Mouse (Mus musculus) heart, embryonic 15.5 days (tissue): Measurements from ENCODE around the gene Tfip11. TPM values are rescaled to one million over a fixed set of nuclear protein-coding genes. Genes with fewer than 3 reads are reported as not detected.

ENCODE experiments used
- ATAC-seq: fragments of 200-750 bp; cut with Nextera tagmentation; replicated peaks from 2 replicates; pipeline ENCODE4 v1.8.0; 2017; ENCODE audit warnings: low read depth, moderate TSS enrichment; ENCODE audit not compliant: insufficient number of reproducible peaks, insufficient read depth, low FRiP score
- H3K27ac ChIP-seq: fragments of 300-500 bp; sonication (generic); 2 replicates; pipeline ENCODE4 v1.5.1; 2015; ENCODE audit warnings: mild to moderate bottlenecking, inconsistent platforms
- H3K27me3 ChIP-seq: fragments of 300-500 bp; sonication (generic); 2 replicates; pipeline ENCODE4 v1.6.1; 2015; ENCODE audit warnings: inconsistent platforms
- H3K36me3 ChIP-seq: fragments of 300-500 bp; sonication (generic); 2 replicates; pipeline ENCODE4 v1.6.1; 2015; ENCODE audit warnings: mild to moderate bottlenecking, inconsistent platforms
- H3K4me1 ChIP-seq: fragments of 300-500 bp; sonication (generic); replicated peaks from 2 replicates; pipeline ENCODE4 v1.6.1; 2015; ENCODE audit warnings: inconsistent platforms
- H3K4me2 ChIP-seq: fragments of 300-500 bp; sonication (generic); 2 replicates; pipeline ENCODE4 v1.6.1; 2015; ENCODE audit warnings: inconsistent platforms, mild to moderate bottlenecking, moderate library complexity
- H3K4me3 ChIP-seq: fragments of 300-500 bp; sonication (generic); 2 replicates; pipeline ENCODE4 v1.5.1; 2015; ENCODE audit warnings: mild to moderate bottlenecking, inconsistent platforms
- H3K9ac ChIP-seq: fragments of 300-500 bp; sonication (generic); 2 replicates; pipeline ENCODE4 v1.6.1; 2015; ENCODE audit warnings: mild to moderate bottlenecking, inconsistent platforms
- H3K9me3 ChIP-seq: fragments of 300-500 bp; sonication (generic); replicated peaks from 2 replicates; pipeline ENCODE4 v1.6.1; 2016; ENCODE audit warnings: inconsistent platforms
- WGBS: fragments of 180-500 bp; shearing (Covaris S2); methylation state at CpG from one replicate; pipeline ENCODE4 v1.1.7; 2015; ENCODE audit warnings: mixed read lengths; 5-methylcytosine and 5-hydroxymethylcytosine counted together
- polyA plus RNA-seq: library from polyadenylated mRNA; unstranded; fragments of >200 nt; fragmentation: Nextera tagmentation; extraction: Ambion mirVana; gene quantifications from 2 replicates; pipeline ENCODE4 v1.2.1, GENCODE M21; 2015

The Tfip11 gene
- polyA plus RNA-seq = 15.2 and 19.6 TPM in 2 replicates

GRCm38 (mm10) chr5:112325546-112326445 lies at the start of gene Tfip11:
Gene Tfip11, plus strand, starts transcription at chr5:112326358.
- Histone ChIP-seq H3K27ac (peak within 1 kb of the TSS; percentile 77), H3K9ac (peak within 1 kb of the TSS; percentile 67), H3K4me3 (peak within 1 kb of the TSS; percentile 68), H3K9me3 (no peaks in the 10 kb centered on the region), H3K4me1 (peaks cover 20% of the 10 kb centered on the region), H3K4me2 (peak within 1 kb of the TSS; percentile 66), H3K36me3 (peaks cover 25% of the 10 kb centered on the region), H3K27me3 (no peaks in the 10 kb centered on the region)
- WGBS = 8% methylated on average over 48 of the region's 48 CpGs
- peak; percentile 81 for ATAC-seq

GRCm38 (mm10) chr5:112276907-112277348 lies 49.2 kb upstream of the Tfip11 start:
- peak overlapping the region; percentile 77 for H3K4me2 ChIP-seq
- peak; percentile 11; the same call in 1 of the 2 replicates for ATAC-seq
- peaks cover 45% of the 10 kb centered on the region for H3K4me1 ChIP-seq
- under 1% methylated on average over 24 of the region's 24 CpGs for WGBS
- H3K9ac ChIP-seq = peak overlapping the region; percentile 89
- peak overlapping the region; percentile 75 for H3K27ac ChIP-seq
- H3K27me3 ChIP-seq = no peaks in the 10 kb centered on the region
- no peaks in the 10 kb centered on the region for H3K36me3 ChIP-seq
- peak overlapping the region; percentile 80 for H3K4me3 ChIP-seq
- H3K9me3 ChIP-seq = no peaks in the 10 kb centered on the region

DNA sequence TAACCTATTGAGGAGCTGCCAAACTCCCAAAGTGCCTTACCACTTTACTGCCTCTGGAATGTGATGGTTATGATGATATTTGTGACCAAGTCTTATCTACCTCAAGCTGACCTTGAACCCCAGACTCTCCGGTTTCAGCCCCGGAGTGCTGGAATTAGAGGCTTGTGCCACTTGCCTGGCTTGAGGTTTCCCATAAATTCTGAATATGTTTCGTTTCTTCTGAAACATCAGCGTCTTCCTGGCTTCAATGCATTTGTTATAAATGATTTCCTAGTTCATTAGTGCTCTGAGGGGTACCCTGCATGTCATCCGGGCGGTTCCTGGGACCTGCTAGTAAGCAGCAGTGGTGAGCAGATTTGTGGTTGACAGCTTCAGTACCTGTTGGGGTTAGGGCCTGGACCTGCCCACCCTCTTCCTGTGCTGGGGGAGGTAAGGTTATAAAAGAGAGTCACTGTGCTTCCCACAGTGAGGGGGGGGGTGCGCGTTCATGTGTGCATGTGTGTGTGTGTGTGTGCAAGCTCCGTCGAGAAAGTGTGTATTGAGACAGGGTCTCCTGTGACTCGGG lies 48.2 kb upstream of the Tfip11 start:
- Histone ChIP-seq H3K9ac (no peak overlapping the region), H3K9me3 (no peaks in the 10 kb centered on the region), H3K27me3 (no peaks in the 10 kb centered on the region), H3K36me3 (no peaks in the 10 kb centered on the region), H3K4me2 (peak overlapping the region; percentile 77), H3K4me1 (peaks cover 55% of the 10 kb centered on the region), H3K27ac (no peak overlapping the region), H3K4me3 (peak overlapping the region; percentile 80)
- ATAC-seq = no peak
- 79% methylated on average over 11 of the region's 11 CpGs for WGBS

- Histone ChIP-seq H3K27me3 (no peaks in the 10 kb centered on the region), H3K27ac (peak overlapping the region; percentile 74; the same call in 1 of the 2 replicates), H3K4me2 (peak overlapping the region; percentile 19), H3K4me1 (peaks cover 69% of the 10 kb centered on the region), H3K36me3 (no peaks in the 10 kb centered on the region), H3K4me3 (no peak overlapping the region), H3K9me3 (no peaks in the 10 kb centered on the region), H3K9ac (no peak overlapping the region; the same call in 1 of the 2 replicates)
- ATAC-seq = no peak
- 73% methylated on average over 17 of the region's 17 CpGs for WGBS
Measured at GRCm38 (mm10) chr5:112279181-112280021, 46.8 kb upstream of the Tfip11 start.

- no peak for ATAC-seq
- H3K4me3 ChIP-seq = no peak overlapping the region
- peak overlapping the region; percentile 19 for H3K4me2 ChIP-seq
- H3K27ac ChIP-seq = peak overlapping the region; percentile 74
- peaks cover 77% of the 10 kb centered on the region for H3K4me1 ChIP-seq
- H3K36me3 ChIP-seq = no peaks in the 10 kb centered on the region
- no peaks in the 10 kb centered on the region for H3K27me3 ChIP-seq
- no peak overlapping the region; the same call in 1 of the 2 replicates for H3K9ac ChIP-seq
- 72% methylated on average over 7 of the region's 7 CpGs for WGBS
- H3K9me3 ChIP-seq = no peaks in the 10 kb centered on the region
Measured at GRCm38 (mm10) chr5:112280151-112280550, 46.0 kb upstream of the Tfip11 start.

DNA sequence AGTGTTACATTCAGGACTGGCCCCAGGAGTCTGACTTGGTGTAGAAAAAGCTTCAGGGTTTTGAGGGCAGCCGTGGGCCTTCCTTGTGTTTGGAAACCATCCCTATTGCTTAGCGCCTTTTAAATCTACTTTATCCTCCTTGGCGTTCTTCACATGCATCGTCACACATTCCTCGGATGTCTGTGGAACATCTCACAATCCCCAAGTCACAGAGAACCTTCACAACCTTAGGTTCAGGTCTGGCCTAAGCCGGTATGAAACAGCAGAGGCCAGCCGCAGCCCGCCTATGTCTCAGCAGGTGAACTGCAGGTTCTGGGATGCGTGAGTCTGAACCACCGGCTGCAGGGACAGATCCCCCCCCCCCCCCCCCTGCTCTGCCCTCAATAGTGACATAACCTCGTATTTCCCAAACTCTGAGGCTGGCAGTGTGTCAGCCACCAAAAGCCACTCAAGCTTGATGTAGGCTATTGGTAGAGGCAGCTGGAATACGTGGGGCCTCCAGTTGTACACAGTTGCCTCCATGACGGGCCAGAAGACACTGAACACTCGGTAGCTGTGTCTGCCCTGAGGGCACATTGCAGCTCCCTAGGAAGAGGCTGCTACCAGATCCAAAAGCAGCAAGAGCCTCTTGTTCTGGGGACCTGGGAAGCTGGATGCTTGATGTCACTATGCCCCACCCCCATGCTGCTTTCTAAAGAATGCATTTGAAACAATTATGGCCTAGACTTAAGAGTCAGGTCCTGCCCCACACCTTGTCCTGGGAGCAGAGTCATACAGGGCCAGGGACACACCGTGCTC lies 45.1 kb upstream of the Tfip11 start:
- Histone ChIP-seq H3K9me3 (no peaks in the 10 kb centered on the region), H3K27ac (peak overlapping the region; percentile 74), H3K36me3 (no peaks in the 10 kb centered on the region), H3K4me1 (peaks cover 76% of the 10 kb centered on the region), H3K4me2 (no peak overlapping the region), H3K9ac (no peak overlapping the region), H3K4me3 (no peak overlapping the region), H3K27me3 (no peaks in the 10 kb centered on the region)
- no peak for ATAC-seq
- 58% methylated on average over 15 of the region's 15 CpGs for WGBS

DNA sequence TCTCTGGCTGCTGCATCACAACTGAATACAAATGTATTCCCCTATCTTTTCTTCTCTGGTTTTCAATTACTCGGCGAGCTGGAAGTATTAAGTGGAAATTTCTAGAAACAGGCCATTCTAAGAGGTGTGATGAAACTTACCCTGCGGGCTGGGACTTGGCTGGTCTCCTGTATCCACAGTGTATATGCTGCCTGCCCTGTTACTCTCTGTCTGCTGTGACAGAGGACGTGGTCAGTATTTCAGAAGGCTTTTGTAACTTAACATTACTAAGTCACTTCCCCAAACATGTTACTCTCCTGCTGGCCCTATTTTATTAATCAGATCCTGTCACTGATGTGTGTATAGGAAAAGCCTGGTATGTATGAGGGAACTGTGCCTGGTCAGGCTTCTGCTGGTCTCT lies 44.5 kb upstream of the Tfip11 start:
- Histone ChIP-seq H3K9me3 (no peaks in the 10 kb centered on the region), H3K4me2 (no peak overlapping the region), H3K27ac (peak overlapping the region; percentile 74), H3K4me3 (no peak overlapping the region), H3K27me3 (no peaks in the 10 kb centered on the region), H3K4me1 (peaks cover 80% of the 10 kb centered on the region), H3K9ac (no peak overlapping the region), H3K36me3 (no peaks in the 10 kb centered on the region)
- 71% methylated on average over 4 of the region's 4 CpGs for WGBS
- no peak for ATAC-seq

- H3K27me3 ChIP-seq = no peaks in the 10 kb centered on the region
- H3K4me3 ChIP-seq = no peak overlapping the region
- H3K9ac ChIP-seq = 0 out of 2 replicates have a peak overlapping the region, but pooled peaks have one; percentile 5
- ATAC-seq = no peak
- 63% methylated on average over 6 of the region's 6 CpGs for WGBS
- H3K36me3 ChIP-seq = no peaks in the 10 kb centered on the region
- H3K4me2 ChIP-seq = no peak overlapping the region
- no peaks in the 10 kb centered on the region for H3K9me3 ChIP-seq
- peak overlapping the region; percentile 74 for H3K27ac ChIP-seq
- peaks cover 83% of the 10 kb centered on the region for H3K4me1 ChIP-seq
Measured at GRCm38 (mm10) chr5:112282123-112282779, 43.9 kb upstream of the Tfip11 start.

DNA sequence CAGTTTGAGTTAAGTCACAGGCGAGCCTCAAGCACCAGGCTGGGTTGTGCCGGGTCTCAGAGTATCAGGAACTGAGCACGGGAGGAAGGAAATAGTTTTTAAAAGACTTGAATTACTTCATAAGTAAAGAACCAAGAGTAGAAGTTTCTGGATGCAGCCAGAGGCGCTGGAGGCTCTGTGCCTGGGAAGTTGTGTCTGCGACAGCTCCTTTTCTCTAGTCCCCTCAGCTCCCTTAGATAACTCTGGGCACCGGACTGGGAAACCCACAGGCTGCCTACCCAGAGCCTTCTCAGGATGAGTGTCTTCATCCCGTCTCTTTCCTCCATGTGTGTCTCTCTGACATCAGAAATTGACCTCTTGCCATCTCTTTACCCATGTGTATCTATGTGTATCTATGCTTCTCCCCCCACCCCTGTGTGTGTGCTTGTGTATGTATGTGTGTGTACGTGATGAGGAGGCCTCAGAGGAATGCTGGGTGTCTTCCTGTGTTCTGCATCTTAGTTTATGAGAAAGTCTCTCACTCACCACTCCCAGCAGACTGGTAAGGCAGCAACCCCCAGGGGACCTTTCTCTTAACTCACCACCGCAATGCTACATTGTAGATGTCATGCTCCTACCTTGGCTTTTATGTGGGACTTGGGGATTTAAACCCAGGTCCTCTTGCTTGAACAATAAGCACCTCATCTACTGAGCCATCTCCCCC lies 43.2 kb upstream of the Tfip11 start:
- 60% methylated on average over 9 of the region's 9 CpGs for WGBS
- ATAC-seq = no peak
- Histone ChIP-seq H3K27ac (peak overlapping the region; percentile 74), H3K9me3 (no peaks in the 10 kb centered on the region), H3K27me3 (no peaks in the 10 kb centered on the region), H3K9ac (no peak overlapping the region), H3K4me1 (peaks cover 85% of the 10 kb centered on the region), H3K4me3 (no peak overlapping the region), H3K4me2 (peak overlapping the region; percentile 17; the same call in 1 of the 2 replicates), H3K36me3 (no peaks in the 10 kb centered on the region)
